Mouse (Mus musculus) liver, postnatal 0 days (tissue): ENCODE results near the gene Trim50. TPM values are rescaled to one million over a fixed set of nuclear protein-coding genes. Genes with fewer than 3 reads are reported as not detected.
A peak's percentile ranks its signal among the peaks of the same experiment; 100 is the strongest.
"Not testable (repeated sequence)": the region's sequence is repeated elsewhere in the genome, so short reads cannot be mapped to it uniquely, and the experiment has no call there.

Experiments
- ATAC-seq: fragments of 200-750 bp; cut with Nextera tagmentation; 2 replicates; pipeline ENCODE4 v1.8.0; 2017; ENCODE audit warnings: mild to moderate bottlenecking, moderate library complexity
- DNase-seq: peaks from one replicate; pipeline ENCODE4 v3.0.0-alpha.2; 2016
- H3K27ac ChIP-seq: fragments of 300-500 bp; sonication (generic); 2 replicates; pipeline ENCODE4 v1.5.1; 2014; ENCODE audit warnings: antibody characterized with exemption, moderate library complexity, mild to moderate bottlenecking, low read depth
- H3K27me3 ChIP-seq: fragments of 300-500 bp; sonication (generic); 2 replicates; pipeline ENCODE4 v1.6.1; 2014; ENCODE audit warnings: low read length, control low read depth, mixed read lengths; ENCODE audit not compliant: insufficient read depth
- H3K36me3 ChIP-seq: fragments of 300-500 bp; sonication (generic); replicated peaks from 2 replicates; pipeline ENCODE4 v1.6.1; 2014; ENCODE audit warnings: mild to moderate bottlenecking, control low read depth, low read length, moderate library complexity, mixed read lengths; ENCODE audit not compliant: insufficient read depth
- H3K4me1 ChIP-seq: fragments of 300-500 bp; sonication (generic); 2 replicates; pipeline ENCODE4 v1.6.1; 2014; ENCODE audit warnings: antibody characterized with exemption, mild to moderate bottlenecking, control low read depth; ENCODE audit not compliant: insufficient read depth
- H3K4me2 ChIP-seq: fragments of 300-500 bp; sonication (generic); 2 replicates; pipeline ENCODE4 v1.6.1; 2014; ENCODE audit warnings: low read depth, mild to moderate bottlenecking, low read length, moderate library complexity, mixed read lengths
- H3K4me3 ChIP-seq: fragments of 300-500 bp; sonication (generic); 2 replicates; pipeline ENCODE4 v1.5.1; 2014; ENCODE audit warnings: low read depth, low read length
- H3K9ac ChIP-seq: fragments of 300-500 bp; sonication (generic); replicated peaks from 2 replicates; pipeline ENCODE4 v1.6.1; 2014; ENCODE audit warnings: mild to moderate bottlenecking, moderate library complexity
- H3K9me3 ChIP-seq: fragments of 300-500 bp; sonication (generic); 2 replicates; pipeline ENCODE4 v1.6.1; 2016; ENCODE audit warnings: mild to moderate bottlenecking, control low read depth, low read length, mixed read lengths
- CTCF ChIP-seq: sonication (generic); IDR thresholded peaks from 2 replicates; pipeline ENCODE4 v1.5.1; 2016; ENCODE audit warnings: antibody characterized with exemption, low read depth
- EP300 ChIP-seq: IDR thresholded peaks from 2 replicates; pipeline ENCODE4 v1.6.1; 2016; ENCODE audit warnings: antibody characterized with exemption, low read depth, mild to moderate bottlenecking
- WGBS: fragments of 180-500 bp; shearing (Covaris S2); extraction: QIAGEN DNeasy Blood & Tissue Kit; methylation state at CpG from one replicate; pipeline ENCODE4 v1.1.7; 2014; ENCODE audit not compliant: insufficient replicate concordance; 5-methylcytosine and 5-hydroxymethylcytosine counted together
- polyA plus RNA-seq: library from polyadenylated mRNA; unstranded; fragments of >200 nt; fragmentation: Nextera tagmentation; extraction: Ambion mirVana; gene quantifications from 2 replicates; pipeline ENCODE4 v1.2.1, GENCODE M21; 2015

Trim50 gene
- polyA plus RNA-seq, 1 experiment from 2014 or later, result not detected

- Histone ChIP-seq H3K27me3 (no peaks in the 10 kb centered on the region), H3K9ac (no peak overlapping the region), H3K27ac (no peak overlapping the region), H3K9me3 (no peaks in the 10 kb centered on the region), H3K4me1 (no peaks in the 10 kb centered on the region), H3K4me2 (no peak overlapping the region), H3K36me3 (no peaks in the 10 kb centered on the region), H3K4me3 (no peak overlapping the region)
- WGBS, result 31% methylated on average over 12 of the region's 12 CpGs
- TF ChIP-seq EP300 (no peak), CTCF (peak; percentile 70)
- ATAC-seq, result no peak
- DNase-seq, result no peak
These were observed 10.4 kb downstream of the Trim50 start for GRCm38 (mm10) chr5:135363540-135363939.

DNA sequence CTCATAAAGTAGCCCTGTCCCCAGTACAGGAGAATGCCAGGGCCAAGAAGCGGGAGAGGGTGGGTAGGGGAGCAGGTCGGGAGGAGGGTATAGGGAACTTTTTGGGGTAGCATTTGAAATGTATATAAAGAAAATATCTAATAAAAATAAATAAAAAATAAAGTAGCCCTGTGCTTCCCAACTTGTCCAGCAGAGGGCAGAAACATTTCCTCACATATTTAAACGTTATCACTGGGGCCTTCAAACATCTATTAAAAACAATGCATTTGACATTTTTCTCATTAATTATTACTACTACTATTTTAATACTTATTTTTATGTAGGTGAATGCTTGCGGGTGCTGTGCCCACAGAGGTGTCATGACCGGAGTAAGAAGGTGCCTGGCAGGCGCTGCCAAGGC, 14.7 kb downstream of the Trim50 start:
- Histone ChIP-seq H3K4me2 (no peak overlapping the region), H3K4me1 (peaks cover 12% of the 10 kb centered on the region), H3K9ac (no peak overlapping the region), H3K9me3 (no peaks in the 10 kb centered on the region), H3K4me3 (no peak overlapping the region), H3K36me3 (no peaks in the 10 kb centered on the region), H3K27me3 (no peaks in the 10 kb centered on the region), H3K27ac (no peak overlapping the region)
- TF ChIP-seq EP300 (no peak), CTCF (peak; percentile 56)
- 50% methylated on average over 6 of the region's 6 CpGs for WGBS
- DNase-seq, result no peak
- no peak for ATAC-seq

DNA sequence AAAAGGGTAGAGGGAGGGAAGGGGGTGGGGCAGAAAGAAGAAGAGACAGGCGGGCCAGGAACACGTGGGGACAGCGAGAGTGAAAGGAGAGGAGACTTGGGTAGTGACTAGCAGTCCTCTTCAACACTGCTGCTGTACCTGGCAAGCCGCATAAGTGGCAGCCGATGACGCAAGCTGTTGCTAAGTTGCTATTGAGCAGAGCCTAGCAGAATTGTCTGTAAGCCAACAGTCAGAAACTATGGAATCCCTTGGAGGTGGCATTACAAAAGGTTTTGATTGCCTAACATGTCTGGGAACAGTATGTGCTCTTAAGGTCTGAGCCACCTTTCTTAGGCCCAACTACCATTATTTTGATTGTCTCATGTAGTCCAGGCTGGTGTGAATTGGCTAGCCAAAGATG, 15.2 kb downstream of the Trim50 start:
- no peak overlapping the region for H3K4me3 ChIP-seq
- TF ChIP-seq EP300, result no peak
- no peak for TF ChIP-seq CTCF
- 78% methylated on average over 6 of the region's 6 CpGs for WGBS
- H3K4me2 ChIP-seq, result no peak overlapping the region
- H3K27ac ChIP-seq, result no peak overlapping the region
- H3K9ac ChIP-seq, result no peak overlapping the region
- peaks cover 12% of the 10 kb centered on the region for H3K4me1 ChIP-seq
- no peaks in the 10 kb centered on the region for H3K9me3 ChIP-seq
- DNase-seq (no peak), ATAC-seq (no peak)
- peaks cover 2% of the 10 kb centered on the region for H3K36me3 ChIP-seq
- H3K27me3 ChIP-seq, result no peaks in the 10 kb centered on the region

DNA sequence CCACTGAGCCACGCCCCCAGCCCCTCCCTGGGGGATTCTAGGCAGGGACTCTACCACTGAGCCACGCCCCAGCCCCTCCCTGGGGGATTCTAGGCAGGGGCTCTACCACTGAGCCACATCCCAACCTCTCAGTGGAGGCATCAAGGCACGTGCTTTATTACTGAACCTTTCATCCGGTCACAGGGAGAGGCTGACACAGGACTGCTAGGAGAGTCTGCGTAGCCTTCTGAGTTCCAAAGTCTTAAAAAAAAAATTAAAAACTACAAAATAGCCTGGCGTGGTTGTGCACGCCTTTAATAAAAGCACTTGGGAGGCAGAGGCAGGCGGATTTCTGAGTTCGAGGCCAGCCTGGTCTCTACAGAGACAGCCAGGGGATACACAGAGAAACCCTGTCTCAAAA, 16.1 kb downstream of the Trim50 start:
- ATAC-seq, DNase-seq, H3K27me3 ChIP-seq, H3K9me3 ChIP-seq: not testable (repeated sequence)
- 55% methylated on average over 9 of the region's 9 CpGs for WGBS
- peaks cover 12% of the 10 kb centered on the region for H3K4me1 ChIP-seq
- peak overlapping the region; percentile 92 for H3K9ac ChIP-seq
- peak overlapping the region; percentile 90 for H3K4me3 ChIP-seq
- H3K27ac ChIP-seq, result 0 out of 2 replicates have a peak overlapping the region, but pooled peaks have one; percentile 85
- peaks cover 10% of the 10 kb centered on the region for H3K36me3 ChIP-seq
- H3K4me2 ChIP-seq, result peak overlapping the region; percentile 98

GRCm38 (mm10) chr5:135369787-135370654, 16.9 kb downstream of the Trim50 start, which contains the start of gene Nsun5:
Gene Nsun5, plus strand, starts transcription at chr5:135369953.
- peak within 1 kb of the TSS; percentile 92 for H3K9ac ChIP-seq
- H3K4me3 ChIP-seq, result peak within 1 kb of the TSS; percentile 90
- H3K27ac ChIP-seq, result peak within 1 kb of the TSS; percentile 85
- under 1% methylated on average over 59 of the region's 64 CpGs for WGBS
- DNase-seq (peak; percentile 97), ATAC-seq (peak; percentile 90)
- H3K4me2 ChIP-seq, result peak within 1 kb of the TSS; percentile 98
- TF ChIP-seq CTCF (no peak), EP300 (peak; percentile 64; the same call in 1 of the 2 replicates)
- H3K27me3 ChIP-seq, result no peaks in the 10 kb centered on the region
- H3K4me1 ChIP-seq, result peaks cover 12% of the 10 kb centered on the region
- H3K9me3 ChIP-seq, result no peaks in the 10 kb centered on the region
- peaks cover 17% of the 10 kb centered on the region for H3K36me3 ChIP-seq

GRCm38 (mm10) chr5:135371195-135371594, 18.1 kb downstream of the Trim50 start:
- Histone ChIP-seq H3K36me3 (peaks cover 28% of the 10 kb centered on the region), H3K9me3 (no peaks in the 10 kb centered on the region), H3K27me3 (no peaks in the 10 kb centered on the region), H3K27ac (no peak overlapping the region), H3K4me3 (no peak overlapping the region), H3K4me1 (peaks cover 12% of the 10 kb centered on the region), H3K4me2 (no peak overlapping the region), H3K9ac (no peak overlapping the region)
- DNase-seq (no peak), ATAC-seq (no peak)
- 90% methylated on average over 13 of the region's 13 CpGs for WGBS
- TF ChIP-seq CTCF, result no peak
- no peak for TF ChIP-seq EP300
